Mouse (Mus musculus): Measurements from ENCODE around the gene Skap2. TPM values are rescaled to one million over a fixed set of nuclear protein-coding genes. Genes with fewer than 3 reads are reported as not detected.

The Skap2 gene
- polyA plus RNA-seq, 1 experiment: 59.1 TPM

DNA sequence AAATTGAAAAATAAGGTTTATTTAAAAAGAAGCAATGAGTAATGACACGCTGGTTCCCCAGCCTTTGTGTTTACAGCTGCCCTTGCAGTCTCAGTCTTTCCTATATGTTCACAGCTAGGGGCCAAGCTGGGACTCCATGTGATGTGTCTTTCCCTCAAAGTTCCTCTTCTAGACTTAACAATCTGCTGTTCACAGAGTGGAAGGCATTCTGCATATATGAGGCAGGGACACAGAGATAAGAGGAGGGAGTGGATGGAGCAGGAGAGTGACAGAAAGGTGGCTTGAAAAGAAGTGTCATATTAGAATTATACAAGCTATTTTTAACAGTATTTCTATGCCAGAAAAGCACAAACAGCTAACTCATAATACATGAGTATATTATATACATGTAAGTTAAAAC lies 110.8 kb downstream of the Skap2 start:
- Histone ChIP-seq H3K27ac (ENCODE audit: insufficient read depth, low read length) (no peak overlapping the region), H3K4me1 (ENCODE audit: control insufficient read depth, insufficient read depth, low read length) (peaks cover 2% of the 10 kb centered on the region; the same call in 1 of the 2 replicates), H3K4me3 (ENCODE audit: insufficient read depth, low read length) (no peak overlapping the region)
- no peak for TF ChIP-seq CTCF (IDR thresholded peaks at IDR 0.05; ENCODE audit: borderline replicate concordance, insufficient read depth, low read length)

GRCm38 (mm10) chr6:51898318-51898994 lies 113.9 kb downstream of the Skap2 start:
- H3K4me3 ChIP-seq (ENCODE audit: insufficient read depth, low read length): no peak overlapping the region
- TF ChIP-seq POLR2A (IDR thresholded peaks at IDR 0.05; ENCODE audit: low read depth, low read length) (no peak), CTCF (IDR thresholded peaks at IDR 0.05; ENCODE audit: borderline replicate concordance, insufficient read depth, low read length) (no peak)
- no peak overlapping the region for H3K27ac ChIP-seq (ENCODE audit: insufficient read depth, low read length)
- H3K4me1 ChIP-seq (ENCODE audit: control insufficient read depth, insufficient read depth, low read length): peaks cover 2% of the 10 kb centered on the region

DNA sequence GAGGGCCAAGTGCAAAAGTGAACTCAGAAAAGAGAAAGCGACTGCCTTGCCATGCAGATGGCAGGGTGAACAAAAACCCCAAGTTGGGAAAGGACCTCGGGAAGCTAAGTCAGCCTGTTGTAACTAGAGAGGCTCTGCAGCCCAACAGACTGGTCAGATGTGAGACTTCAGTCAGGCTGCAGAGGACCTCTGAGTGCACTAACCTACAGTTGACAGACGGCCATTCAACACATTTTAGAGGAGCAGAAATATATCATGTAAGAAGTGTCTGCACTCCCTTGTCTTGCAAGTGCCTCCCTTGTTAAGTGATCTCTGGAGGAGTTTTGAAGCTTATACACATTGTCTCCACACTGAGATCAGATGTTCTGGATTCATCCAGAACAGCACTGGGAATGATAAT lies 116.6 kb downstream of the Skap2 start:
- Histone ChIP-seq H3K27ac (ENCODE audit: insufficient read depth, low read length) (no peak overlapping the region), H3K4me1 (ENCODE audit: control insufficient read depth, insufficient read depth, low read length) (peaks cover 2% of the 10 kb centered on the region), H3K4me3 (ENCODE audit: insufficient read depth, low read length) (no peak overlapping the region)
- no peak for TF ChIP-seq POLR2A (IDR thresholded peaks at IDR 0.05; ENCODE audit: low read depth, low read length)
- TF ChIP-seq CTCF (IDR thresholded peaks at IDR 0.05; ENCODE audit: borderline replicate concordance, insufficient read depth, low read length): no peak

- TF ChIP-seq POLR2A (IDR thresholded peaks at IDR 0.05; ENCODE audit: low read depth, low read length): no peak
- TF ChIP-seq CTCF (IDR thresholded peaks at IDR 0.05; ENCODE audit: borderline replicate concordance, insufficient read depth, low read length): no peak
- Histone ChIP-seq H3K27ac (ENCODE audit: insufficient read depth, low read length) (no peak overlapping the region), H3K4me1 (ENCODE audit: control insufficient read depth, insufficient read depth, low read length) (peaks cover 2% of the 10 kb centered on the region), H3K4me3 (ENCODE audit: insufficient read depth, low read length) (no peak overlapping the region)
Measured at GRCm38 (mm10) chr6:51894717-51895116, 117.6 kb downstream of the Skap2 start.

- H3K4me3 ChIP-seq (ENCODE audit: insufficient read depth, low read length): no peak overlapping the region
- peaks cover 2% of the 10 kb centered on the region for H3K4me1 ChIP-seq (ENCODE audit: control insufficient read depth, insufficient read depth, low read length)
- H3K27ac ChIP-seq (ENCODE audit: insufficient read depth, low read length): no peak overlapping the region
- TF ChIP-seq CTCF (IDR thresholded peaks at IDR 0.05; ENCODE audit: borderline replicate concordance, insufficient read depth, low read length) (no peak), POLR2A (IDR thresholded peaks at IDR 0.05; ENCODE audit: low read depth, low read length) (no peak)
Measured at GRCm38 (mm10) chr6:51890356-51890755, 122.0 kb downstream of the Skap2 start.

DNA sequence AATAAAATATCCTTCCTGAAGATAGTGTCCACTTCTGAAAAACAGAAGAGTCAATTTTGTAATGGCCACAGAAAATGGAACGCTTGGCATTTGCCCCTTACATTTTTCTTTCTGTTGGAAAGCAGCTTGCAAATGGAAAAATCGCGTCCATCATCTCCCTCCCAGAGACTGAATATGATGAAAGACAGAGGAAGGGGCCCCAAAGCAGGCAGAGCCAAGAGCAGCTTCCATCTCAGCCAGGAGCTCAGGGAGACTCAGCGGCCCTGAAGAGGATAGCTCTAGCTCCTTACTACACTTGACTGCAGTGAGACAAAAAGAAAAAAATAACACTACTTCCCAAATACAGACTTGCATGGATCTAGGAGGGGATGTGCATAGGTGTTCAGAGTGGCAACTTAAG lies 122.5 kb downstream of the Skap2 start:
- H3K27ac ChIP-seq (ENCODE audit: insufficient read depth, low read length): no peak overlapping the region
- no peak overlapping the region for H3K4me3 ChIP-seq (ENCODE audit: insufficient read depth, low read length)
- no peak for TF ChIP-seq POLR2A (IDR thresholded peaks at IDR 0.05; ENCODE audit: low read depth, low read length)
- peaks cover 1% of the 10 kb centered on the region for H3K4me1 ChIP-seq (ENCODE audit: control insufficient read depth, insufficient read depth, low read length)

- no peak overlapping the region for H3K4me3 ChIP-seq (ENCODE audit: insufficient read depth, low read length)
- no peaks in the 10 kb centered on the region; the same call in 1 of the 2 replicates for H3K4me1 ChIP-seq (ENCODE audit: control insufficient read depth, insufficient read depth, low read length)
- TF ChIP-seq CTCF (IDR thresholded peaks at IDR 0.05; ENCODE audit: borderline replicate concordance, insufficient read depth, low read length): no peak
- no peak for TF ChIP-seq POLR2A (IDR thresholded peaks at IDR 0.05; ENCODE audit: low read depth, low read length)
- no peak overlapping the region for H3K27ac ChIP-seq (ENCODE audit: insufficient read depth, low read length)
Measured at GRCm38 (mm10) chr6:51886902-51887431, 125.4 kb downstream of the Skap2 start.

- TF ChIP-seq CTCF (IDR thresholded peaks at IDR 0.05; ENCODE audit: borderline replicate concordance, insufficient read depth, low read length): no peak
- no peak for TF ChIP-seq POLR2A (IDR thresholded peaks at IDR 0.05; ENCODE audit: low read depth, low read length)
- Histone ChIP-seq H3K4me1 (ENCODE audit: control insufficient read depth, insufficient read depth, low read length) (peaks cover 2% of the 10 kb centered on the region), H3K4me3 (ENCODE audit: insufficient read depth, low read length) (no peak overlapping the region), H3K27ac (ENCODE audit: insufficient read depth, low read length) (no peak overlapping the region)
Measured at GRCm38 (mm10) chr6:51882880-51883274, 129.5 kb downstream of the Skap2 start.

- no peak overlapping the region for H3K4me3 ChIP-seq (ENCODE audit: insufficient read depth, low read length)
- no peak overlapping the region for H3K27ac ChIP-seq (ENCODE audit: insufficient read depth, low read length)
- TF ChIP-seq POLR2A (IDR thresholded peaks at IDR 0.05; ENCODE audit: low read depth, low read length) (no peak), CTCF (IDR thresholded peaks at IDR 0.05; ENCODE audit: borderline replicate concordance, insufficient read depth, low read length) (no peak)
- H3K4me1 ChIP-seq (ENCODE audit: control insufficient read depth, insufficient read depth, low read length): peaks cover 2% of the 10 kb centered on the region
Measured at GRCm38 (mm10) chr6:51882266-51882879, 130.0 kb downstream of the Skap2 start.

Data from embryonic fibroblast, embryonic 13.5 days (primary cell).